Mouse (Mus musculus) heart, postnatal 0 days (tissue): ENCODE results near the gene Saysd1. TPM values are rescaled to one million over a fixed set of nuclear protein-coding genes. Genes with fewer than 3 reads are reported as not detected.

Source experiments
- ATAC-seq: fragments of 200-750 bp; cut with Nextera tagmentation; 2 replicates; pipeline ENCODE4 v1.8.0; 2017; ENCODE audit warnings: low read depth, moderate number of reproducible peaks, moderate library complexity; ENCODE audit not compliant: insufficient read depth
- DNase-seq: peaks from one replicate; pipeline ENCODE4 v3.0.0-alpha.2; 2016; ENCODE audit warnings: low spot score
- H3K27ac ChIP-seq: fragments of 300-500 bp; sonication (generic); 2 replicates; pipeline ENCODE4 v1.5.1; 2014; ENCODE audit warnings: low read depth, mild to moderate bottlenecking
- H3K27me3 ChIP-seq: fragments of 300-500 bp; sonication (generic); 2 replicates; pipeline ENCODE4 v1.6.1; 2014; ENCODE audit warnings: low read length, mixed read lengths; ENCODE audit not compliant: control insufficient read depth, insufficient read depth
- H3K36me3 ChIP-seq: fragments of 300-500 bp; sonication (generic); replicated peaks from 2 replicates; pipeline ENCODE4 v1.6.1; 2014; ENCODE audit warnings: low read length, mixed read lengths; ENCODE audit not compliant: control insufficient read depth, insufficient read depth
- H3K4me1 ChIP-seq: fragments of 300-500 bp; sonication (generic); 2 replicates; pipeline ENCODE4 v1.6.1; 2014; ENCODE audit warnings: antibody characterized with exemption; ENCODE audit not compliant: control insufficient read depth, insufficient read depth
- H3K4me2 ChIP-seq: fragments of 300-500 bp; sonication (generic); 2 replicates; pipeline ENCODE4 v1.6.1; 2014; ENCODE audit warnings: low read depth, mild to moderate bottlenecking, low read length, moderate library complexity
- H3K4me3 ChIP-seq: fragments of 300-500 bp; sonication (generic); 2 replicates; pipeline ENCODE4 v1.5.1; 2014; ENCODE audit warnings: low read depth, low read length
- H3K9ac ChIP-seq: fragments of 300-500 bp; sonication (generic); replicated peaks from 2 replicates; pipeline ENCODE4 v1.6.1; 2014; ENCODE audit warnings: low read depth, low read length, mixed read lengths
- H3K9me3 ChIP-seq: fragments of 300-500 bp; sonication (generic); replicated peaks from 2 replicates; pipeline ENCODE4 v1.6.1; 2016; ENCODE audit warnings: low read length; ENCODE audit not compliant: control insufficient read depth
- CTCF ChIP-seq: IDR thresholded peaks from 2 replicates; pipeline ENCODE4 v1.5.1; 2016; ENCODE audit warnings: antibody characterized with exemption, control low read depth, low read depth
- EP300 ChIP-seq: IDR thresholded peaks from 2 replicates; pipeline ENCODE4 v1.6.1; 2016; ENCODE audit warnings: antibody characterized with exemption, low read depth
- WGBS: fragments of 180-500 bp; shearing (Covaris S2); extraction: QIAGEN DNeasy Blood & Tissue Kit; methylation state at CpG from one replicate; pipeline ENCODE4 v1.1.7; 2014; 5-methylcytosine and 5-hydroxymethylcytosine counted together
- polyA plus RNA-seq: library from polyadenylated mRNA; unstranded; fragments of >200 nt; fragmentation: Nextera tagmentation; extraction: Ambion mirVana; gene quantifications from 2 replicates; pipeline ENCODE4 v1.2.1, GENCODE M21; 2015
- total RNA-seq: library from RNA; depleted of rRNA; stranded (reverse); fragments of >200 nt; gene quantifications from 2 replicates; pipeline ENCODE4 v1.2.3, GENCODE M21; 2014; ENCODE audit warnings: low replicate concordance

The Saysd1 gene
- total and polyA plus RNA-seq, 2 experiments from 2014 or later: 10.8 to 12.6 TPM

- no peak overlapping the region for H3K27ac ChIP-seq
- no peaks in the 10 kb centered on the region for H3K4me1 ChIP-seq
- no peak overlapping the region for H3K4me2 ChIP-seq
- TF ChIP-seq EP300 (no peak), CTCF (no peak)
- DNase-seq: no peak
- no peak overlapping the region for H3K9ac ChIP-seq
- no peaks in the 10 kb centered on the region for H3K27me3 ChIP-seq
- no peaks in the 10 kb centered on the region for H3K36me3 ChIP-seq
- WGBS: 84% methylated on average over 10 of the region's 10 CpGs
- no peak for ATAC-seq
- no peak overlapping the region for H3K4me3 ChIP-seq
- no peaks in the 10 kb centered on the region for H3K9me3 ChIP-seq
These were observed 3.2 kb downstream of the Saysd1 start for GRCm38 (mm10) chr14:20134965-20135671.

GRCm38 (mm10) chr14:20128162-20128561 lies 10.2 kb downstream of the Saysd1 start:
- no peak overlapping the region for H3K27ac ChIP-seq
- H3K27me3 ChIP-seq: no peaks in the 10 kb centered on the region
- H3K36me3 ChIP-seq: no peaks in the 10 kb centered on the region
- no peak overlapping the region for H3K9ac ChIP-seq
- 83% methylated on average over 6 of the region's 6 CpGs for WGBS
- TF ChIP-seq CTCF (no peak), EP300 (no peak)
- H3K4me1 ChIP-seq: no peaks in the 10 kb centered on the region
- ATAC-seq: no peak; the same call in 1 of the 2 replicates
- no peak overlapping the region for H3K4me2 ChIP-seq
- no peak overlapping the region for H3K4me3 ChIP-seq
- no peak for DNase-seq
- no peaks in the 10 kb centered on the region for H3K9me3 ChIP-seq

GRCm38 (mm10) chr14:20127406-20128087 lies 10.8 kb downstream of the Saysd1 start:
- Histone ChIP-seq H3K4me1 (no peaks in the 10 kb centered on the region), H3K27me3 (no peaks in the 10 kb centered on the region), H3K4me3 (no peak overlapping the region), H3K9ac (no peak overlapping the region), H3K9me3 (no peaks in the 10 kb centered on the region), H3K4me2 (no peak overlapping the region), H3K36me3 (no peaks in the 10 kb centered on the region), H3K27ac (no peak overlapping the region)
- TF ChIP-seq CTCF: no peak
- no peak for TF ChIP-seq EP300
- DNase-seq (no peak), ATAC-seq (no peak)
- 70% methylated on average over 15 of the region's 15 CpGs for WGBS

- TF ChIP-seq EP300 (no peak), CTCF (no peak)
- no peaks in the 10 kb centered on the region for H3K4me1 ChIP-seq
- H3K27ac ChIP-seq: no peak overlapping the region
- H3K4me3 ChIP-seq: no peak overlapping the region
- H3K4me2 ChIP-seq: no peak overlapping the region
- no peaks in the 10 kb centered on the region for H3K36me3 ChIP-seq
- WGBS: 59% methylated on average over 5 of the region's 5 CpGs
- H3K9me3 ChIP-seq: no peaks in the 10 kb centered on the region
- DNase-seq (no peak), ATAC-seq (no peak)
- H3K9ac ChIP-seq: no peak overlapping the region
- no peaks in the 10 kb centered on the region for H3K27me3 ChIP-seq
These were observed 17.5 kb downstream of the Saysd1 start for GRCm38 (mm10) chr14:20120868-20121267.

GRCm38 (mm10) chr14:20120012-20120411 lies 18.3 kb downstream of the Saysd1 start:
- Histone ChIP-seq H3K9ac (no peak overlapping the region), H3K27me3 (no peaks in the 10 kb centered on the region), H3K4me1 (no peaks in the 10 kb centered on the region), H3K9me3 (no peaks in the 10 kb centered on the region), H3K4me2 (no peak overlapping the region), H3K27ac (no peak overlapping the region), H3K36me3 (no peaks in the 10 kb centered on the region), H3K4me3 (no peak overlapping the region)
- ATAC-seq: no peak
- DNase-seq: no peak
- TF ChIP-seq EP300 (no peak), CTCF (no peak)
- 84% methylated on average over 11 of the region's 11 CpGs for WGBS
